Mouse (Mus musculus): ENCODE results near the gene 1700093K21Rik.
"Not testable (repeated sequence)": the region's sequence is repeated elsewhere in the genome, so short reads cannot be mapped to it uniquely, and the experiment has no call there.

Gene 1700093K21Rik

DNA sequence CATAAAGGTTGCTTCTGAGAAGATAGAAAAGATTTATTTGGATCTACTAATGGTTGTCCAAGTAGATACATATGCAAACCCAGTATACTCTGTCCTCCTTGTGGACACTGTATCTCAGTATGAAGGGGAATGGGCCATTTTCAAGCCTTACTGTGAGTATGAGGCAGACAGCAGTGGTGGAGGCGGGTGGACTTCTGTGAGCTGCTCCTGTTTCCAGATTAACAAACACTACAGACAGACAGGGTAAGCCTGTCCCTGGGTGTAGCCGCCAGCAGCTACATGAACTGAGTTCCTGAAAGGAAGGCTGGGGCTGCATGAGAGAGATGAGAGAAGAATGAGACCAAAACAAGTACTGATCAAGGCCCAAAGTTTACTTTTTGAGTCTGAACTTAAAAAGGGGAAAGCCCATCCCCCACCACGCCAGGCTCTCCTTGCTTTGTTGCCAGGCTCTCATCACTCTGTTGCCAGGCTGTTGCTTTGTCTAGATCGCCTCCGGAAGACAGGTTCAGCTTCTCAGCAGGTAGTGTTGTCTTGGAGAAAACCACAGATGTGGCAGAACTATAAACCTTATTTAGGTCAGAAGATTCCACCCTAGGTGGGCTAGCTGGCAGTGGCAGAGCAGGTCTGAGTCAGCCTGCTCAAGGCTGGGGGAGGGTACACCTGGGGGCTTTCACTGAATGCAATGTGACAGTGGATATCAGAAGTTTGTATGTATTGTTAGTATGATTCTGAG, at the start of gene 1700093K21Rik:
TSS of gene 1700093K21Rik (minus strand) at position 683 of the 733 bp plus-strand sequence.
- no peak for DNase-seq (ENCODE audit: low spot score in 2 of 2)

- DNase-seq (ENCODE audit: low spot score in 2 of 2) = no peak
Measured at GRCm38 (mm10) chr11:23570130-23570529, 49.2 kb upstream of the 1700093K21Rik start.

DNA sequence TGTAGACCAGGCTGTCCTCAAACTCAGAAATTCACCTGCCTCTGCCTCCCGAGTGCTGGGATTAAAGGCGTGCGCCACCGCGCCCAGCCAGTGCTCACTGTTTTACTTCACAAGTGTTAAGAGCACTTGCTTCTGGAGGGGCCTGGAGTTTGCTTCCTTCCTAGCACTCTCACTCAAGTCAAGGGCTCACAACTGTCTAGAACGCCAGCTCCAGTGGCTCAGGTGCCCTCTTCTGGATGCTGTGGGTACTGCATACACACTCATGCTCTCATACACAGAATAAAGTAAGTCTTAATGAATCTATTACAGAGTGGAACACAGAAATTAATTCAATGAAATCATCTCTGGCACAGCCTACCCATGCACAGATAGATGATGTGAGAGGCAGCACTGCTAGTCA, 44.8 kb upstream of the 1700093K21Rik start:
- peak; percentile 36 to 50 for DNase-seq (ENCODE audit: low spot score in 2 of 2)

DNA sequence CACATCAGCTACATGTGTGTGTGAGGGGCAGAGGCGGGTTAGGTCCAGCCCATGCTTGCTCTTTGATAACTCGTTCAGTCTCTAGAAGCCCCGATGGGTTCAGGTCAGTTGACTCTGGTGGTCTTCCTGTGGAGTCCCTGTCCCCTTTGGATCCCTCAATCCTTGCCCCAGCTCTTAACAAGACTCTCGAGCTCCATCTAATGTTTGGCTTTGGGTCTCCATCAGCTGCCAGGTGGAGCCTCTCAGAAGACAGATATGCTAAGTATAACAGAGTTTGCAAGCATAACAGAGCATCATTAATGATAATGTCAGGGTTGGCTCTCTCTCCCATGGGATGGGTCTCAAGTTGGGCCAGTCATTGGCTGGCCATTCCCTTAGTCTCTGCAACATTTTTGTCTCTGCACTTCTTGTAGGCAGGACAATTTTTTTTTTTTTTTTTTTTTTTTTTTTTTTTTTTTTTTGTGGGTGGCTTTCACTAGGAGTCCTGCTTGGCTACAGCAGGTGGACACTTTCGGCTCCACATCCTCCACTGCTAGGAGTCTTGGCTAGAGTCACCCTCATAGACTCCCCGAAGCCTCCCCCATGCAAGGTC, 36.2 kb upstream of the 1700093K21Rik start:
- no peak for DNase-seq (ENCODE audit: low spot score in 2 of 2)

GRCm38 (mm10) chr11:23537446-23537845, 16.5 kb upstream of the 1700093K21Rik start:
- DNase-seq (ENCODE audit: low spot score in 2 of 2) = no peak

GRCm38 (mm10) chr11:23518981-23519380, 2.0 kb downstream of the 1700093K21Rik start:
- DNase-seq (ENCODE audit: low spot score in 2 of 2) = no peak

DNA sequence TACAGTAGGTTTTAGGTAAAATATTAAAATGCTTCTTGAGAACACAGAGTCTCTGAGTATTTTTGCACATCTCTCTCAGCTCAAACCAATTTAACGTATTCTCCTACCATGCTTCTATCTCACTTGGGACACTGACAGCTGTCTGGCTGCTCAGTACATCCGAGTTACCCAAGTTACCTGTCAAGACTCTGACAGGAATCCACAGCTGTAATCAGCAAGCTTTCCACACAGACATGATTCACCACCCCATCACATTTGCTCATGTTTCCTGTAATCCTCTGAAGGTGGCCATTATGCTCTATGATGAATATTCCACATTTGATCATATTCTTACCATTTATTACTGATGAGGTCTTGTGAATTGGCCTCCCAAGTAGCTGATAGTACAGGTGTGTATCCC, 5.6 kb downstream of the 1700093K21Rik start:
- DNase-seq (ENCODE audit: low spot score in 2 of 2) = no peak

- DNase-seq (ENCODE audit: low spot score in 2 of 2) = not testable (repeated sequence)
Measured at GRCm38 (mm10) chr11:23514785-23515184, 6.2 kb downstream of the 1700093K21Rik start.

GRCm38 (mm10) chr11:23504801-23505200, 16.2 kb downstream of the 1700093K21Rik start:
- DNase-seq (ENCODE audit: low spot score in 2 of 2) = not testable (repeated sequence)

GRCm38 (mm10) chr11:23498609-23499008, 22.3 kb downstream of the 1700093K21Rik start:
- DNase-seq (ENCODE audit: low spot score in 2 of 2) = no peak

GRCm38 (mm10) chr11:23497718-23498509, 23.0 kb downstream of the 1700093K21Rik start, which contains the start of gene Ahsa2:
Gene Ahsa2, minus strand, starts transcription at chr11:23498030.
- peak; percentile 97 to 98 for DNase-seq (ENCODE audit: low spot score in 2 of 2)

DNA sequence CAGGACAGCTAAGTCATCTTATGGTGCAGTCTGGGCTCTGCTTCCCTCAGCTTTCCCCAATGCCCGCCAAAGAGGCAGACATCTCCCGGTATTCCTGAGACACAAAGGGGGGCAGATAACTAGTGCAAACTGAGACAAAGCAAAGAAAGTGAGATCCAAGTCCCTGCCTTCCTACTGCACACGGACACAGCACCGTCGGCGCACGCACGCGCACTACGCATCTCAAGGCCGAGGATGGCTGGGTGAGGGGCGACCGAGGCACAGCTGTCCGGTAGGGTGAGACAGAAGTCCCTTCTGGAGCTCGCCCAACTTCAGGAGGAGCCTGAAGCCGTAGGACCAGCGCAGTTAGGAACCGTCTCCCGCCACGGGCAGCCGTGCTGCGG, 23.6 kb downstream of the 1700093K21Rik start:
- peak; percentile 44 to 57 for DNase-seq (ENCODE audit: low spot score in 2 of 2)

DNA sequence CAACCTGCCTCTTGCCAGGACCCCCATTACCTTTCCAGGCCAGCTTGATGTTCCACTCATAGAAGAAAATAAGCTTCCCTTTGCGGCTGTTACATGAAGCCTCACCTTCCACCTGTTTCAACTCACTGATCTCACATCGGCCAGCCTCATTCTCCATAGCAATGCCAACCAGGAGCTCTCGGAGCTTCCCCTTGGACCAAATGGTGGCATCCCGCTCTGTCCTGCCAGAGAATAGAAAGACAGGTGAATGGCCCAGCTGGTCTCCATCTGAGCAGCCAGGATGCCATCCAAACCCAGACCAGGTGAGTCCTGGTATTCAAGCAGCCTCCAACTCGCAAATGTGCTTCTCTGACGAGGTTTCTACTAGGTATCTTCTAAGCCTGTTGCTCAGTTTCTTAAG, 24.3 kb downstream of the 1700093K21Rik start:
- no peak for DNase-seq (ENCODE audit: low spot score in 2 of 2)

GRCm38 (mm10) chr11:23495231-23495630, 25.7 kb downstream of the 1700093K21Rik start:
- no peak for DNase-seq (ENCODE audit: low spot score in 2 of 2)

- DNase-seq (ENCODE audit: low spot score in 2 of 2) = no peak
Measured at GRCm38 (mm10) chr11:23492048-23492790, 28.7 kb downstream of the 1700093K21Rik start.

DNA sequence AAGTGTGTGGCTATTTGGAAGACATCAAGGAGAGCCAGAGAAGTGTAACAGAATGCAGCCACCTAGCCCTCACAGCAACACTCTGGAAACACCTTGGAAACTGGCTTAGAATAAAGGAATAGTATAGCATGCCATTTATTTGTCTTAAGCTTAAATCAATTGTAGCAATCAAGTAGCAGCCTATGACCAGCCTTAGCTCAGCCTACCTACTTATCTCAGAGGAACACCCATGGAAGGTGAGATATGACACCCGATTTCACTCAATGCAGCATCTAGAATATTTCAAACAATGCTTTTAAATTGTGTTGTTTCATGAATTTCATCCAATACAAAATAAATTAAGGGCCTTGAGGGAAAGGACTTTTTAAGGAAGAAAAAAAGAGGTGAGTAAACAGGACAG, 31.0 kb downstream of the 1700093K21Rik start:
- no peak for DNase-seq (ENCODE audit: low spot score in 2 of 2)
